Mouse (Mus musculus) G1E (cell line): ENCODE data around the gene Magix.

Experiments
- CTCF ChIP-seq: IDR thresholded peaks from 2 replicates; pipeline ENCODE4 v1.5.1; 2012; ENCODE audit warnings: low read depth, low read length, inconsistent platforms, mixed read lengths
- GATA1 ChIP-seq: IDR thresholded peaks from 2 replicates; pipeline ENCODE4 v1.6.1; 2012; ENCODE audit warnings: borderline replicate concordance, low read length, inconsistent platforms, mixed read lengths

- TF ChIP-seq CTCF (no peak), GATA1 (no peak)
These were observed 10.6 kb downstream of the Magix start for GRCm38 (mm10) chrX:7670390-7670881.
